Mouse (Mus musculus): ENCODE measurements around the gene Setdb1. TPM values are rescaled to one million over a fixed set of nuclear protein-coding genes. Genes with fewer than 3 reads are reported as not detected.
"Not testable (repeated sequence)": the region's sequence is repeated elsewhere in the genome, so short reads cannot be mapped to it uniquely, and the experiment has no call there.

Gene Setdb1
- polyA plus RNA-seq, 1 experiment from 2014 or later: 45.2 TPM

GRCm38 (mm10) chr3:95343356-95344000 lies 13.5 kb downstream of the Setdb1 start:
- H3K27me3 ChIP-seq; H3K4me2 ChIP-seq; ATAC-seq (replicated peaks; ENCODE audit: low FRiP score); H3K9ac ChIP-seq; H3K4me1 ChIP-seq; H3K27ac ChIP-seq; H3K9me3 ChIP-seq (replicated peaks); H3K4me3 ChIP-seq (replicated peaks): not testable (repeated sequence)
- H3K36me3 ChIP-seq: peaks cover 94% of the 10 kb centered on the region
- 95% methylated on average over 9 of the region's 9 CpGs for WGBS

GRCm38 (mm10) chr3:95338251-95338650 lies 18.8 kb downstream of the Setdb1 start:
- Histone ChIP-seq H3K4me3 (replicated peaks) (no peak overlapping the region), H3K36me3 (peaks cover 99% of the 10 kb centered on the region), H3K27ac (no peak overlapping the region), H3K4me1 (no peaks in the 10 kb centered on the region), H3K4me2 (no peak overlapping the region), H3K27me3 (no peaks in the 10 kb centered on the region), H3K9me3 (replicated peaks) (no peaks in the 10 kb centered on the region), H3K9ac (no peak overlapping the region)
- no peak for ATAC-seq (replicated peaks; ENCODE audit: low FRiP score)
- WGBS: 94% methylated on average over 4 of the region's 4 CpGs

- Histone ChIP-seq H3K9ac (no peak overlapping the region), H3K27me3 (no peaks in the 10 kb centered on the region), H3K4me1 (no peaks in the 10 kb centered on the region), H3K27ac (no peak overlapping the region), H3K9me3 (replicated peaks) (no peaks in the 10 kb centered on the region), H3K4me3 (replicated peaks) (no peak overlapping the region), H3K4me2 (no peak overlapping the region), H3K36me3 (peaks cover 99% of the 10 kb centered on the region)
- 91% methylated on average over 4 of the region's 4 CpGs for WGBS
- ATAC-seq (replicated peaks; ENCODE audit: low FRiP score): no peak
These were observed 19.7 kb downstream of the Setdb1 start for GRCm38 (mm10) chr3:95337345-95337744.

GRCm38 (mm10) chr3:95331528-95331927 lies 25.5 kb downstream of the Setdb1 start:
- no peak for ATAC-seq (replicated peaks; ENCODE audit: low FRiP score)
- H3K9me3 ChIP-seq (replicated peaks): no peaks in the 10 kb centered on the region
- no peaks in the 10 kb centered on the region for H3K4me1 ChIP-seq
- no peak overlapping the region for H3K9ac ChIP-seq
- no peak overlapping the region for H3K4me2 ChIP-seq
- no peak overlapping the region for H3K4me3 ChIP-seq (replicated peaks)
- 100% methylated on average over 1 of the region's 1 CpGs for WGBS
- no peak overlapping the region for H3K27ac ChIP-seq
- H3K36me3 ChIP-seq: peaks cover 94% of the 10 kb centered on the region
- H3K27me3 ChIP-seq: no peaks in the 10 kb centered on the region

- no peak overlapping the region for H3K4me3 ChIP-seq (replicated peaks)
- no peak overlapping the region for H3K4me2 ChIP-seq
- no peak for ATAC-seq (replicated peaks; ENCODE audit: low FRiP score)
- no peaks in the 10 kb centered on the region for H3K9me3 ChIP-seq (replicated peaks)
- no peak overlapping the region for H3K9ac ChIP-seq
- H3K27me3 ChIP-seq: no peaks in the 10 kb centered on the region
- peaks cover 95% of the 10 kb centered on the region for H3K36me3 ChIP-seq
- 82% methylated on average over 1 of the region's 1 CpGs for WGBS
- no peaks in the 10 kb centered on the region for H3K4me1 ChIP-seq
- no peak overlapping the region for H3K27ac ChIP-seq
These were observed 28.1 kb downstream of the Setdb1 start for GRCm38 (mm10) chr3:95328803-95329404.

- peaks cover 100% of the 10 kb centered on the region for H3K36me3 ChIP-seq
- no peaks in the 10 kb centered on the region for H3K27me3 ChIP-seq
- ATAC-seq (replicated peaks; ENCODE audit: low FRiP score): no peak; the same call in 1 of the 2 replicates
- no peak overlapping the region for H3K27ac ChIP-seq
- H3K9ac ChIP-seq: no peak overlapping the region
- no peaks in the 10 kb centered on the region for H3K9me3 ChIP-seq (replicated peaks)
- H3K4me2 ChIP-seq: no peak overlapping the region
- no peaks in the 10 kb centered on the region for H3K4me1 ChIP-seq
- 89% methylated on average over 6 of the region's 6 CpGs for WGBS
- H3K4me3 ChIP-seq (replicated peaks): no peak overlapping the region
These were observed 32.4 kb downstream of the Setdb1 start for GRCm38 (mm10) chr3:95324454-95325144.

- 91% methylated on average over 3 of the region's 3 CpGs for WGBS
- Histone ChIP-seq H3K9ac (no peak overlapping the region), H3K4me2 (no peak overlapping the region), H3K27me3 (no peaks in the 10 kb centered on the region), H3K36me3 (peaks cover 88% of the 10 kb centered on the region), H3K4me3 (replicated peaks) (no peak overlapping the region), H3K4me1 (peaks cover 9% of the 10 kb centered on the region), H3K9me3 (replicated peaks) (no peaks in the 10 kb centered on the region), H3K27ac (no peak overlapping the region)
- ATAC-seq (replicated peaks; ENCODE audit: low FRiP score): no peak
These were observed 33.6 kb downstream of the Setdb1 start for GRCm38 (mm10) chr3:95323429-95323828.

- H3K36me3 ChIP-seq: peaks cover 53% of the 10 kb centered on the region
- WGBS: 70% methylated on average over 12 of the region's 12 CpGs
These were observed 37.0 kb downstream of the Setdb1 start for GRCm38 (mm10) chr3:95319701-95320625.

GRCm38 (mm10) chr3:95319110-95319509 lies 37.9 kb downstream of the Setdb1 start:
- Histone ChIP-seq H3K36me3 (peaks cover 45% of the 10 kb centered on the region), H3K27me3 (no peaks in the 10 kb centered on the region), H3K4me3 (replicated peaks) (no peak overlapping the region), H3K9ac (no peak overlapping the region), H3K27ac (no peak overlapping the region), H3K4me1 (peaks cover 42% of the 10 kb centered on the region), H3K9me3 (replicated peaks) (no peaks in the 10 kb centered on the region), H3K4me2 (no peak overlapping the region)
- ATAC-seq (replicated peaks; ENCODE audit: low FRiP score): no peak
- WGBS: 66% methylated on average over 2 of the region's 2 CpGs

More at GRCm38 (mm10) chr3:95319701-95320625, 37.0 kb downstream of the Setdb1 start:
- no peak overlapping the region for H3K9ac ChIP-seq
- no peaks in the 10 kb centered on the region for H3K9me3 ChIP-seq (replicated peaks)
- no peak overlapping the region for H3K4me2 ChIP-seq
- no peaks in the 10 kb centered on the region for H3K27me3 ChIP-seq
- no peak overlapping the region for H3K4me3 ChIP-seq (replicated peaks)
- peaks cover 34% of the 10 kb centered on the region for H3K4me1 ChIP-seq
- no peak for ATAC-seq (replicated peaks; ENCODE audit: low FRiP score)
- no peak overlapping the region for H3K27ac ChIP-seq

GRCm38 (mm10) chr3:95318548-95318947 lies 38.5 kb downstream of the Setdb1 start:
- 54% methylated on average over 6 of the region's 6 CpGs for WGBS
- Histone ChIP-seq H3K9me3 (replicated peaks) (no peaks in the 10 kb centered on the region), H3K4me1 (peaks cover 44% of the 10 kb centered on the region), H3K27me3 (no peaks in the 10 kb centered on the region), H3K36me3 (peaks cover 39% of the 10 kb centered on the region), H3K27ac (0 out of 2 replicates have a peak overlapping the region, but pooled peaks have one; percentile 2), H3K9ac (no peak overlapping the region), H3K4me2 (no peak overlapping the region), H3K4me3 (replicated peaks) (no peak overlapping the region)
- no peak for ATAC-seq (replicated peaks; ENCODE audit: low FRiP score)

GRCm38 (mm10) chr3:95317414-95318080 lies 39.5 kb downstream of the Setdb1 start:
- H3K4me3 ChIP-seq (replicated peaks): peak overlapping the region; percentile 2; the same call in 1 of the 2 replicates
- H3K4me2 ChIP-seq: peak overlapping the region; percentile 43
- WGBS: 22% methylated on average over 12 of the region's 12 CpGs
- H3K27me3 ChIP-seq: no peaks in the 10 kb centered on the region
- peak; percentile 37 for ATAC-seq (replicated peaks; ENCODE audit: low FRiP score)
- H3K27ac ChIP-seq: peak overlapping the region; percentile 80
- H3K9ac ChIP-seq: 0 out of 2 replicates have a peak overlapping the region, but pooled peaks have one; percentile 5
- H3K9me3 ChIP-seq (replicated peaks): no peaks in the 10 kb centered on the region
- H3K36me3 ChIP-seq: peaks cover 29% of the 10 kb centered on the region
- peaks cover 49% of the 10 kb centered on the region for H3K4me1 ChIP-seq

All from kidney, embryonic 15.5 days (tissue).